Mouse (Mus musculus) right cerebral cortex, adult 18-20 months (tissue): ENCODE data around the gene Ranbp1.
A peak's percentile ranks its signal among the peaks of the same experiment; 100 is the strongest.
"Not testable (repeated sequence)": the region's sequence is repeated elsewhere in the genome, so short reads cannot be mapped to it uniquely, and the experiment has no call there.

ENCODE experiments used
- DNase-seq: peaks from one replicate; pipeline ENCODE4 v3.0.0; 2022; ENCODE audit warnings: mixed read lengths

Gene Ranbp1

DNA sequence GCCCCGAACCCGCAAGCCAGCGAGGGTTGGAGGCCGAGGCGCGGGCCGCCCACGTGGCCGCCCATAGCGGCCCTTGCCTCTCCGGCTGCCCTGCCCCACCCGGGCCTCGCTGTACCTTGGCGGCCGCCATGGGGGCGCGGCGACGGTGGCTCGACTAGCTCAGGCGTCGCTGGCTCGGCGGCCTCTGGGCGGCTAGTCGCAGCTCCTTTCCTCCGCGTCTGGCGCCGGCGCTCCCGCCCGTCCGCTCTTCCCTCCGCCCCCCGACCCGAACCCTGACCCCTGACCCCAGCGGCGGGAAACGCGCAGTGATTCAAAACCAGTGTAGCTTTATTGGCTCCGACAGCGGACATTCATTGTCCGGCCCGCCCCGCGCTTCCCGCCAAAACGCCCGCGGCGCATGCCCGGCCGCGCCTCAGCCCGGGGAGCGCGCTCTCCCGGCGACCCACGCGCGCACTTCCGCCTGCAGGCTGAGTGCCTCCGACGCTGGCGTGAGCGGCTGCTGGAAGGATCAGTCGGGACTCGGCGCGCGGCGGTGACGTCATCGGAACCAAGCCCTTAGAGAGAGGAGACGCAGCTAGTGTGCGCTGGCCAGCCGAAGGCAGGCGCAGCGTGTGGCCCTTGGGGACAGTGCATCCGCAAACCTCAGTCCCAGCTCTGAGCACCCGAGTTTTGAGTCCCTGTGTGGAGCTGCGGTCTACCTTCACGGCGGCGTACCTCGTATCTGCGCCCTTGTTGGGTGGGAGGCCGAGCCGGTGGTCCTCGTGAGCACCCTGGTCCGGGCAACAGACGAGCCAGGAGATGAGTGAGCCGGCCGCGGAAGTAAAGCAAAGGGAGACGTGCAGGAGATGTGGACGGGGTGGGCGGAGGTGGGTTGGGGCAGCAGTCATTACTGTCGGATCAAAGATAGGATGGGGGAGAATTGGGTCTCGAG is at the start of gene Ranbp1, which contains the start of gene Trmt2a:
Gene Ranbp1, minus strand, starts transcription at position 300 of the 931 bp plus-strand sequence.
Gene Trmt2a, plus strand, starts transcription at position 247 of the 931 bp plus-strand sequence.
- peak; percentile 99 for DNase-seq

DNA sequence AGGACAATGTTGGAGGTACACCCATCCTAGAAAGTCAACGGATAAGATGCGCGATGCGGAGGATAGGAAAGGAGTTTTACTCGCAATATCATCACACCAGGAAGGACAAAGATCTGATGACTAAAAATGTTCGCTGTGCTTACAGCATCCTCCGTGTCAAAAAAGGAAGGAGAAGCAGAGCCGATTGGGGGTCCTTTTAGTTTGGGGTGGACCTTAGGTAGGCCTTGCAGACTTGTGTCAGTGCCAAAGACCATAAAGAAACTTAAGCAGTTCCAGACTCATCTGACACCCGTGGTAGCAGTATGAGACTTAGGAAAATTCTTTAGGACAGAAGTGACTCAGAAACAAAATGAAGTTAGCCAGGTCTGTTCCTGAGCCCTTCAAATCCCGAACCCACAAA is 41.1 kb upstream of the Ranbp1 start:
- not testable (repeated sequence) for DNase-seq

- DNase-seq: peak; percentile 99
Measured at GRCm38 (mm10) chr16:18289067-18289588, 40.6 kb upstream of the Ranbp1 start, which contains the start of gene Dgcr8. Dgcr8 (minus strand) TSS chr16:18289246.

DNA sequence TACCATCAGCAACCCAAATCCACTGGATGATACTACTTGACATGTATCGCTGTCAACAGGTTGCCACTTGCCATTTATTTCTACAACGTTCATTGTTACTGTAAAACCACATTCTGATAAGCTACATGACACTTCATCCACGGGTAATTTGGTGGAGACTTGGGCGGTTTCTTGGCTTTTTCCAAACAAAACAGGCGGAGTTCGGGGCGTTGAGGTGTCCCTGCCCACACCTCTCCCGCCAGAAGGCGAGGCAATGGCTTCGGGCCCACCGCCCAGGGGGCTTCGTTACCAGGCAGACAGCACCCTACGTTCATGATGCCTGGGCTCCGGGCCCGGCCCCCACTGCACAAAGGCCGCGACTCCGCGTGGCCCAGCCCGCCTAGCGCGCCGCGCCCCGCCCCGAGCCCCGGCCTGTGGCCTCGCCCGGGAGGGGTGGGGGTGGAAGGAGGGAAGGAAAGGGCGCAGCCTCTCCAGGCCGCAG is 40.1 kb upstream of the Ranbp1 start:
- DNase-seq: no peak

- DNase-seq: no peak
Measured at GRCm38 (mm10) chr16:18288166-18288565, 39.6 kb upstream of the Ranbp1 start.

- DNase-seq: no peak
Measured at GRCm38 (mm10) chr16:18275166-18275565, 26.6 kb upstream of the Ranbp1 start.

DNA sequence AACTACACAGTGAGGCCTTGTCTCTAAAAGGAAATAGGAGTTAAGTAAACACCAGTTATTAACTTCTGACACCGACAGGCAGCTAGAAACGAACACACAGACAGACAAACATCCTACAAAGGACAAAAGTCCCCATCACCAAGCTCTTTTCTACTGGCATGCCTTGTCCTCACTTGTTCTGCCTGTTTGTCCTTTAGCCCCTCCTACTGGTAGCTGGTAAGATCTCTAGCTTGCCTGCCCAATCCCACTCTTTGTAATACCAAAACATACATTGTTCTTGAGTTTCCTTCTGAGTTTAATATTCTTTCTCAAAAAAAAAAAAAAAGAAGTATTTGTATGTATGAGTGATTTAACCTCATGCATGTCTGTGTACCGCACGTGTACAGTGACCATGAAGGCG is 19.6 kb upstream of the Ranbp1 start:
- no peak for DNase-seq

- DNase-seq: no peak
Measured at GRCm38 (mm10) chr16:18265024-18265423, 16.5 kb upstream of the Ranbp1 start.

DNA sequence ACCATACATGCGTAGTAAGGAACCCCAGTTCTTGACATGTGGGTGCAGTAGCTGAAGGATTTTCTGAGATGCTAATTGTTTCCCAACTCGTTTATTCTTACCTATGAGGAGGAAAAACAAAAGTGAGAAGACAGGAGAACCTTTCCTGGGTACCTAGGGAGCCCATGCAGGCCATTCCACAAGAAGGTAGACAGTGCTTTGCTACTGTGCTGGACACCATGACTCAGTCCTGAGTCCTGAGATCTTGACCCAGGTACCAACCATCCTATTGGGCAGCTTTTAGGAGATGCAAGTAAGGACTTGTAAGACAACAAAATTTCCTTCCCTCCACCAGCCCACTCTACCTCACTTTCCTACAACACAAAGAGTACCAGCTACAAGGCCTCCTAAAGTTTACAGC is 9.7 kb upstream of the Ranbp1 start, which contains the start of gene Gm49776:
Gene Gm49776, minus strand, starts transcription at position 101 of the 400 bp plus-strand sequence.
- DNase-seq: no peak

GRCm38 (mm10) chr16:18253866-18254265 is 5.3 kb upstream of the Ranbp1 start:
- DNase-seq: no peak

- no peak for DNase-seq
Measured at GRCm38 (mm10) chr16:18252736-18253135, 4.2 kb upstream of the Ranbp1 start.

GRCm38 (mm10) chr16:18250828-18251790 is 2.6 kb upstream of the Ranbp1 start:
- DNase-seq: no peak

DNA sequence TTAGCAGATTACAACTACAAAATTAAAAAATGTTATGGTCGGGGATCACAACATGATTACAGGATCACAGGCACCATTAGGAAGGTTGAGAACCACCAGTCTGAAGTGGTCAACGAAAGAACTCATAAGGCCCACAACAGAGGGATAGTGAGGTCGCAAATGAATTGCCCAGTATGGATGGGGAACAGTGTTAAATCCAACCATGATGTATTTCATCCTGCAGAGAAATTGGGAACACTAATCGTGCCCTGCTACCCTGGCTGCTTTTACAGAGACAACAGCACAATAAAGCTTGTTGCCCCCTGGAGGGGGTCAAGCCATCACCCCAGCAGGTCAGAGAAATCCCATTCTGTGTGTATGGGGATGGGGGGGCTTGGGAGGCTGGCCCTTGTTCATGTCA is 1.7 kb upstream of the Ranbp1 start:
- DNase-seq: no peak

DNA sequence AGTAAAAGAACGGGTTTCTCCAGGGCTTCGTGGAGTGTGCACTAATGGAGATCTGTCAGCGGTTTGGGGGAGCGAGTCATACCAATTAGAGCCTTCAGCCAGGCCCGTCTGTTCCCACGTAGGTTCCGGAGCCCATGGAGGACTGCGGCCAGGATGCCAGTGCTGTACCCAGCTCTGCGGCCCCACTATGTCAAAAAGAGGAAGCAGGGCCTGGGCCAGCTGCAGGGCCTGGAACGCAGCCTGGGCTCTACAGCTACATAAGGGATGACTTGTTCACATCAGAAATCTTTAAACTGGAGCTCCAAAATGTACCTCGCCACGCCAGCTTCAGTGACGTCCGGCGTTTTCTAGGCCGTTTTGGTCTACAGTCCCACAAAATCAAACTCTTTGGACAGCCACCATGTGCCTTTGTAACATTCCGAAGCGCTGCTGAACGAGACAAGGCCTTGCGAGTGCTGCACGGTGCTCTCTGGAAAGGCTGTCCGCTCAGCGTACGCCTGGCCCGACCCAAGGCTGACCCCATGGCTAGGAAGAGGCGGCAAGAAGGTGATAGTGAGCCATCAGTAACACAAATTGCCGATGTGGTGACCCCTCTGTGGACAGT is 934 bp upstream of the Ranbp1 start:
- DNase-seq: no peak

- DNase-seq: no peak
Measured at GRCm38 (mm10) chr16:18247521-18248399, 772 bp downstream of the Ranbp1 start.

GRCm38 (mm10) chr16:18241581-18241980 is 7.0 kb downstream of the Ranbp1 start:
- no peak for DNase-seq

DNA sequence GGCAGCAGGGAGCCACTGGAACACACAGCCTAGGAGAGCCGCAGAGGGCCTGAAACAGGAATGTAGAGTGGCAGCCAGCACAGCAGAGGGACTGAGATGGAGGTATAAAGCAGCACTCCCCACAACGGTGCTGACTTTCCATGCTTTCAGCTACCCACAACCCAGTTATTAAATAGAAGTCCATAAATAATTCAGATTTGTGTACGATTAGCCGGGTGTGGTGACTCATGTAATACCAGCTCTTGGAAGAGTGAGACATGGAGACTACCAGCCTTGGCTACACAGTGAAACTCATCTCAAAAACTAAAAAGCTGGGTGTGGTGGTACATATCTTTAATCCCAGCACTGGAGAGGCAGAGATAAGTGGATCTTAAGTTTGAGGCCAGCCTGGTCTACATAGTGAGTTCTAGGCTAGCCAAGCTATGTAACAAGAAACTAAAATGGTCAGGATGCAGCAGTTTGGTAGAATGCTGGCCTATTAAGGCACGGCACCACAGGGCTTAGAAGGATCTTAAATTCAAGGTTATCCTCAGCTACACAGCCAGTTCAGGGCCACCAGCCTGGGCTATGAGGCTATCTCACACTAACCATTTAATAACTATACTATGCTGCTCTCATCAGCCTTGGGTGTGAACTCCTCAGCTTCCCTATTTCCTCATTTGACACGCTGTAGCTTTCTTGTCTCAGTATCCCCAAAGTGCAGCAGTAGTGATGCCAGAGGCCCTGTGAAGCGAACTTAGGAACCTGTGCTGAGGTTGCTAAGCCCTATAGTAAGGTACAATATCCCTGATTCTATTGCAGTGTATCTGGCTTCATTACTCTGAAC is 11.6 kb downstream of the Ranbp1 start:
- DNase-seq: no peak

GRCm38 (mm10) chr16:18235389-18236065 is 13.0 kb downstream of the Ranbp1 start:
- DNase-seq: peak; percentile 81

DNA sequence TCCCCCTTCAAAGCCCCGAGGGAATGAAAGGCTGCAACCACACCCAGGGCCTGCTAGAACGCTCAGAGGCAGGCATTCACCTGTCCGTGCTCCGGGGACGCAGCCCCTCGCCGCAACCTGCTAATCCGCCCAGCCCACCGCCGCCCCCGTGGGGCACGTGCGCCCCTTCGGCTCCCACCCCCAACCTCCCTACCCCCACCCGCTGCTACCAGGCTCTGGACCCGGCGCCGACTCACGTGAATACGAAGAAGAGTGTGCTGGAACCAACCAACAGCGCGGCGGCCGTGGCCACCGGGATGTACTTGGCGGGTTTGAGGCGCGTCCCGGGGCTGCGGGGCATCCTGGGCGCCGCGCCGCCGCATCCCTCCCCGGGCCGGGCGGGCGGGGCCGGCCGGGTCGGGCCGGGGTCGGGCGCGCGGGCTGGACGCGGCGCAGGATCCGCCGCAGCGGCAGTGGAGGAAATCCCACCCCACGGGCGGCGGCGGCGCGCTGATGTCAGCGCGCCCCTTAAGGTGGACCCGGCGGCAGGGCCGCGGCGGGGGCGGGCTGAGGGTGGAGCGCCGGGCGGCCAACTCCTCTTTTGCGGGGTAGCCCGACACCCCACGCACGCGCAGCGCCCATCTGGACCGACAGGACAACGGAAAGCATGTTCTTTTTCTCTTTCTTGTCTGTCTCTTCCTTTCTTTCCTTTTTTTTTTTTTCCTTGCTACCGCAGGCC is 13.7 kb downstream of the Ranbp1 start, which contains the start of gene Zdhhc8:
Gene Zdhhc8, minus strand, starts transcription at position 466 of the 718 bp plus-strand sequence.
- DNase-seq: peak; percentile 86
